Mouse (Mus musculus) embryo, embryonic 9.5 days (tissue): ENCODE data around the gene Smc4.
"Not testable (repeated sequence)": the region's sequence is repeated elsewhere in the genome, so short reads cannot be mapped to it uniquely, and the experiment has no call there.

Source experiments
- DNase-seq: peaks from one replicate; pipeline ENCODE4 v3.0.0-alpha.2; 2017; ENCODE audit errors: extremely low spot score

Smc4 gene

GRCm38 (mm10) chr3:69017181-69017580 is 12.6 kb downstream of the Smc4 start:
- no peak for DNase-seq

DNA sequence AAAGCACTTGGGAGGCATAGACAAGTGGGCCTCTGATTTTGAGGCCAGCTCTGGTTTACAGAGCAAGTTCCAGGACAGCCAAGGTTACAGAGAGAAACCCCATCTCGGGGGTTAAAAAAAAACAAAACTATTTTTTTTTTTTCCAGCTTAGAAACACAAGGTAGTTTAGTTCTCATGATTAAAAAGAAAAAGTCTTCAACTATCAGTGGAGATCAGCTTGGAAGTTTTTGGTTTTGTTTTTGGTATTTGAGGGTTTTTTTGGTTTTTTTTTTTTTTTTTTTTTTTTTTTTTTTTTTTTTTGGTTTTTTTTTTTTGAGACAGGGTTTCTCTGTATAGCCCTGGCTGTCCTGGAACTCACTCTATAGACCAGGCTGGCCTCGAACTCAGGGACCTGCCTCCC is 14.1 kb downstream of the Smc4 start:
- DNase-seq: not testable (repeated sequence)

- no peak for DNase-seq
These were observed 15.7 kb downstream of the Smc4 start for GRCm38 (mm10) chr3:69020285-69020684.

GRCm38 (mm10) chr3:69020764-69021163 is 16.2 kb downstream of the Smc4 start:
- DNase-seq: no peak

GRCm38 (mm10) chr3:69026133-69026783 is 21.7 kb downstream of the Smc4 start:
- DNase-seq: no peak

GRCm38 (mm10) chr3:69040105-69040504 is 35.6 kb downstream of the Smc4 start:
- DNase-seq: no peak

GRCm38 (mm10) chr3:69041298-69041697 is 36.8 kb downstream of the Smc4 start:
- no peak for DNase-seq

DNA sequence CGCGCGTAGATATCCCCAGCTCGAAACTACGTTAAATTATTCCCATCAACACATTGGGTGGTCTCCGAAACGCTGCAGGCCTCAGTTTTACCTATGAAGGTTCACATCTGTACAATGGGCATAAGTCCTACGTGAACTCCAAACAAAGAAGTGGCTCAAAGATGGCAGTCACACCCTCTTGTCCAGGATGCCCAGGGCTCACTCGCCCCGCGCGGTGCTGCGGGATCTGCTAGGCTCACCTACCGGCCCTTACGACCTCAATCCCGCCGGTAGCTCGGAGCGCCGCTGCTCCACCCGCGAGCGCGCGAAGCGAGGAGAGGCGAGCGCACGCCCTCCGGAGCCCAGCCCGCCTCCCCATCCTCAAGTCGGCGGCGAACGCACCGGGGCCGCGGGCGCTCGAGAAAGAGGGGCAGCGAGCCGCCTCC is 39.6 kb downstream of the Smc4 start:
- DNase-seq: peak; percentile 81

GRCm38 (mm10) chr3:69044645-69045399 is 40.3 kb downstream of the Smc4 start, which contains the start of gene Trim59:
Trim59 (minus strand) TSS chr3:69044755.
- DNase-seq: peak; percentile 97

- no peak for DNase-seq
These were observed 40.8 kb downstream of the Smc4 start for GRCm38 (mm10) chr3:69045400-69045703.

DNA sequence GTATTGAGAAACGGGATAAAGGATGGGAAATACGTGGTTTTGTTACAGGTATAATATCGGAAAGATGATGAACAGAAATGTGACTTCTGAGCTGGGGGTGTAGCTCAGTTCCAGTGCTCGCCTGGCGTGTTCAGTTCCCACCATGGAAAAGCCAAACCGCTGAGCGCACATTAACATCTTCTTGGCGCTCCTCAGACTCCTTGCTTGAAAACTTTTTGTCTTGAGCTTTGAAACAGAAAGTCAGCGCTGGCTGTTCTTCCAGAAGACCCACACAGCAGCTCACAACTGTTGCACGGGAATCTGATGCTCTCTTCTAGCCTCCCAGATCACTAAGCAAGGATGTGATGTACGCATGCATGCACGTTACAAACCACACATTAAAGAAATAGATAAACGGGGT is 41.2 kb downstream of the Smc4 start:
- DNase-seq: peak; percentile 44

- DNase-seq: no peak
These were observed 42.0 kb downstream of the Smc4 start for GRCm38 (mm10) chr3:69046509-69046908.

DNA sequence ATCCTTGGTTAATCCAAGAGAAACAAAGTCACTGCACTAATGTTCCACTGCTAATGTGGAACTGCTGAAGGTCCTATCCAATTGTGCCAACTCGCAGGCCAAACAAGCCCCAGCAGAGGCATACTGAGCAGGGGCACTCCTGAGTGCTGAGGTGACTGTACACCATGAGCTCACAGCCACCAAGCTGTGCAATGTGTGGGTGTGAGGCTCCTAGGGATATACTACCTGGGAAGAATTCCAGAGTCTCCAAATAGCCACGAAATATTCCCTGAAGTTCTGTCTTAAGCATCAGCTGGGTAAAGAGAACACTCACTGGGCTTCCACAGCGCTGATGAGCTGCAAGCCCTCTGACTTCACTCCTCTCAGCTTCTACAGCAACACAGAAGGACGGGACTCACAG is 43.1 kb downstream of the Smc4 start:
- DNase-seq: no peak

GRCm38 (mm10) chr3:69049011-69049410 is 44.5 kb downstream of the Smc4 start:
- DNase-seq: no peak

DNA sequence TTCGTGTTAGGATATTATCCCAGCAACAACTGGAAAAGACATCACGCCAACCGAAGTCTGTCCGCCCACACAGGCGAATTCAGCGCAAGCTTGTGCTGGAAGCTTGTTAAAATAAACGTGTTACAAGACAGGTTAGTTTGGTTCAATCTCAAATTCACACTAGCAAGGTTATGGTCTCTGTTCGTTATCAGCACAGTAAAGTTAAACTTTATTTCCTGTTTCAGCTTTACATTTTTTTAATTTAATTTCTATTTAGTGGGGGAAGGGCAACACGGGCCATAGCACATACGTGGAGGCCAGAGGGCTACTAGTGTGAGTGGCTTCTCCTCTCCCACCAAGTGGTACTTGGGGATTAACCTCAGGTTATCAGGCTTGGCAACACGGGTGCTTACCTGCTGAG is 47.4 kb downstream of the Smc4 start:
- DNase-seq: no peak

GRCm38 (mm10) chr3:69054760-69055432 is 50.4 kb downstream of the Smc4 start:
- DNase-seq: no peak

GRCm38 (mm10) chr3:69055871-69056270 is 51.3 kb downstream of the Smc4 start:
- DNase-seq: no peak

DNA sequence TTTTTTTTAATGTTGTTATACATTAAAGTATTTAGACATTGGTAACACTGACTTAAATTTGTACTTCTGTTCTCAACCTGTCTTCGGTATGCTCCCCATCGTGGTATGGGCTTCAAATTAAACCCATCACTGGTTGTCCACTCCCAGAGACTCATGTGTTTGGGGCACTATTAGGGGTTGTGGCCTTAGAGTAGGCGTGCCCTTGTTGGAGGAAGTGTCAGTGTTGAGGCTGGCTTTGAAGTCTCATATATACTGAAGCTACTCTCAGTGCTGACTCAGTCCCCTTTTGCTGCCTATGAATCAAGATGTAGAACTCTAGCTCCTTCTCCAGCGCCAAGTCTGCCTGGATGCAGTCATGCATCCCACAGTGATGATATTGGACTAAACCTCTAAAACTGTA is 56.1 kb downstream of the Smc4 start:
- DNase-seq: no peak

GRCm38 (mm10) chr3:69062764-69063163 is 58.2 kb downstream of the Smc4 start:
- no peak for DNase-seq

- DNase-seq: no peak
These were observed 59.5 kb downstream of the Smc4 start for GRCm38 (mm10) chr3:69064005-69064404.
